ENCODE assay signal across 8 mouse cellular contexts in genomic region chr9:108795762-108796161, GRCm38 (mm10). TPM values are rescaled to one million over a fixed set of nuclear protein-coding genes. Genes with fewer than 3 reads are reported as not detected.
DNase-seq lines count a peak whose midpoint lies in the region; ATAC-seq and TF ChIP-seq lines count a peak whose summit lies in the region.

No protein-coding gene starts in this region.

- H3K4me2 ChIP-seq in forebrain, embryonic 12.5 days, result peak overlapping the region; percentile 31
- H3K4me2 ChIP-seq in hindbrain, embryonic 15.5 days, result peak overlapping the region; percentile 30
- H3K4me2 ChIP-seq in liver, embryonic 15.5 days, result peak overlapping the region; percentile 82

- no peaks in the 10 kb centered on the region for H3K9me3 ChIP-seq in forebrain, embryonic 12.5 days
- H3K9me3 ChIP-seq in hindbrain, embryonic 15.5 days, result no peaks in the 10 kb centered on the region
- H3K9me3 ChIP-seq in liver, embryonic 15.5 days (replicated peaks), result no peaks in the 10 kb centered on the region

- peak; percentile 53 for DNase-seq in gastrocnemius, postnatal 25 days
- no peak for DNase-seq in gastrocnemius, postnatal 14 days
- DNase-seq in Patski (ENCODE audit: low read depth, low spot score), result no peak
- peak; percentile 79 for DNase-seq in retina, adult 2 months (ENCODE audit: low read depth, low spot score)
- no peak for DNase-seq in layer of hippocampus, postnatal 25 days (ENCODE audit: extremely low spot score in 1 of 2, low spot score in 1 of 2)

- POLR2A ChIA-PET in Patski (lab: Charles Lee), result no interaction called here

- peak overlapping the region; percentile 56 for H3K27ac ChIP-seq in forebrain, embryonic 12.5 days
- peak overlapping the region; percentile 10; the same call in 1 of the 2 replicates for H3K27ac ChIP-seq in hindbrain, embryonic 15.5 days (replicated peaks)
- peak overlapping the region; percentile 82 for H3K27ac ChIP-seq in liver, embryonic 15.5 days (replicated peaks)

- intact Hi-C loops in gastrocnemius, postnatal 14 days (cut with DNase I; ENCODE audit: low total_unique reads), result no loop called here

- 44% methylated on average over 11 of the region's 11 CpGs for WGBS in forebrain, embryonic 12.5 days
- 34% methylated on average over 11 of the region's 11 CpGs for WGBS in hindbrain, embryonic 15.5 days
- 34% methylated on average over 11 of the region's 11 CpGs for WGBS in liver, embryonic 15.5 days (ENCODE audit: insufficient replicate concordance)

- peak overlapping the region; percentile 7 for H3K4me3 ChIP-seq in forebrain, embryonic 12.5 days (replicated peaks)
- H3K4me3 ChIP-seq in hindbrain, embryonic 15.5 days, result no peak overlapping the region
- H3K4me3 ChIP-seq in liver, embryonic 15.5 days (replicated peaks), result peak overlapping the region; percentile 56

- peak overlapping the region; percentile 12; the same call in 1 of the 2 replicates for H3K9ac ChIP-seq in forebrain, embryonic 12.5 days
- H3K9ac ChIP-seq in hindbrain, embryonic 15.5 days, result no peak overlapping the region
- H3K9ac ChIP-seq in liver, embryonic 15.5 days, result peak overlapping the region; percentile 55

- CTCF ChIA-PET in Patski (lab: Charles Lee), result no interaction called here

- H3K27me3 ChIP-seq in Patski, result no peaks in the 10 kb centered on the region
- H3K27me3 ChIP-seq in forebrain, embryonic 12.5 days, result no peaks in the 10 kb centered on the region
- no peaks in the 10 kb centered on the region for H3K27me3 ChIP-seq in hindbrain, embryonic 15.5 days
- H3K27me3 ChIP-seq in liver, embryonic 15.5 days, result no peaks in the 10 kb centered on the region

- H3K36me3 ChIP-seq in forebrain, embryonic 12.5 days (replicated peaks), result peaks cover 53% of the 10 kb centered on the region
- H3K36me3 ChIP-seq in hindbrain, embryonic 15.5 days, result peaks cover 42% of the 10 kb centered on the region
- H3K36me3 ChIP-seq in liver, embryonic 15.5 days (replicated peaks), result peaks cover 51% of the 10 kb centered on the region

- TF ChIP-seq CTCF in Patski (IDR thresholded peaks at IDR 0.05), result no peak

- ATAC-seq in Patski, result peak; percentile 37
- peak; percentile 63; the same call in 1 of the 2 replicates for ATAC-seq in forebrain, embryonic 12.5 days (ENCODE audit: low FRiP score)
- ATAC-seq in hindbrain, embryonic 15.5 days (ENCODE audit: low FRiP score, low read depth), result 0 out of 2 replicates have a peak, but pooled peaks have one; percentile 3
- peak; percentile 93 for ATAC-seq in liver, embryonic 15.5 days (ENCODE audit: insufficient read depth)

- in situ Hi-C loops in Patski (cut with MboI; ENCODE audit: low pct_unique_long_range_greater_than_20kb), result no loop called here

- peaks cover 66% of the 10 kb centered on the region for H3K4me1 ChIP-seq in forebrain, embryonic 12.5 days
- peaks cover 66% of the 10 kb centered on the region for H3K4me1 ChIP-seq in hindbrain, embryonic 15.5 days (replicated peaks)
- H3K4me1 ChIP-seq in liver, embryonic 15.5 days (replicated peaks), result peaks cover 70% of the 10 kb centered on the region

RNA-seq across cellular contexts. Expression of gene Ip6k2, which starts 12.2 kb away (rescaled TPM):
- total RNA-seq in gastrocnemius, postnatal 25 days (2021), result 10 to 100 TPM; 14.6 to 17.8 TPM
- total RNA-seq in gastrocnemius, postnatal 14 days (2021), result 10 to 100 TPM; 24.3 to 24.4 TPM
- 89.9 TPM for polyA plus RNA-seq in Patski (2021)
- polyA plus RNA-seq in forebrain, embryonic 12.5 days (2016; fragmentation: Nextera tagmentation; extraction: Ambion mirVana), result 124 and 140 TPM in 2 replicates
- 180 and 206 TPM in 2 replicates for polyA plus RNA-seq in hindbrain, embryonic 15.5 days (2015; fragmentation: Nextera tagmentation; extraction: Ambion mirVana)
- polyA plus RNA-seq in liver, embryonic 15.5 days (2015; fragmentation: Nextera tagmentation; extraction: Ambion mirVana), result 11.6 and 12.9 TPM in 2 replicates
- 100 to 1,000 TPM; 203 to 244 TPM for total RNA-seq in layer of hippocampus, postnatal 25 days (2021)

RNA-seq across cellular contexts. Expression of gene Nckipsd, which starts 12.4 kb away (rescaled TPM):
- total RNA-seq in gastrocnemius, postnatal 25 days (2021), result 1 to 10 TPM; 3.8 TPM
- 1 to 10 TPM; 3.5 to 4.5 TPM for total RNA-seq in gastrocnemius, postnatal 14 days (2021)
- 15.9 TPM for polyA plus RNA-seq in Patski (2021)
- 14.3 and 17.3 TPM in 2 replicates for polyA plus RNA-seq in forebrain, embryonic 12.5 days (2016; fragmentation: Nextera tagmentation; extraction: Ambion mirVana)
- 30.3 and 30.7 TPM in 2 replicates for polyA plus RNA-seq in hindbrain, embryonic 15.5 days (2015; fragmentation: Nextera tagmentation; extraction: Ambion mirVana)
- 3.9 and 9.1 TPM in 2 replicates for polyA plus RNA-seq in liver, embryonic 15.5 days (2015; fragmentation: Nextera tagmentation; extraction: Ambion mirVana)
- 10 to 100 TPM; 64.9 to 68.1 TPM for total RNA-seq in layer of hippocampus, postnatal 25 days (2021)

RNA-seq across cellular contexts. Expression of gene Celsr3, which starts 30.4 kb away (rescaled TPM):
- under 1 TPM in 1 of 2 experiments, not detected in 1; 0.03 TPM for total RNA-seq in gastrocnemius, postnatal 25 days (2021)
- total RNA-seq in gastrocnemius, postnatal 14 days (2021), result under 1 TPM; 0.18 to 0.24 TPM
- polyA plus RNA-seq in Patski (2021), result 0.06 TPM
- 13.0 and 14.2 TPM in 2 replicates for polyA plus RNA-seq in forebrain, embryonic 12.5 days (2016; fragmentation: Nextera tagmentation; extraction: Ambion mirVana)
- 12.7 and 14.6 TPM in 2 replicates for polyA plus RNA-seq in hindbrain, embryonic 15.5 days (2015; fragmentation: Nextera tagmentation; extraction: Ambion mirVana)
- 0.15 and 0.16 TPM in 2 replicates for polyA plus RNA-seq in liver, embryonic 15.5 days (2015; fragmentation: Nextera tagmentation; extraction: Ambion mirVana)
- 10 to 100 TPM; 42.5 to 66.0 TPM for total RNA-seq in layer of hippocampus, postnatal 25 days (2021)

RNA-seq across cellular contexts. Expression of gene Slc26a6, which starts 57.3 kb away (rescaled TPM):
- total RNA-seq in gastrocnemius, postnatal 25 days (2021), result 10 to 100 TPM; 12.0 to 16.7 TPM
- total RNA-seq in gastrocnemius, postnatal 14 days (2021), result 10 to 100 TPM; 13.0 to 13.8 TPM
- polyA plus RNA-seq in Patski (2021), result 7.8 TPM
- 12.4 and 13.1 TPM in 2 replicates for polyA plus RNA-seq in forebrain, embryonic 12.5 days (2016; fragmentation: Nextera tagmentation; extraction: Ambion mirVana)
- polyA plus RNA-seq in hindbrain, embryonic 15.5 days (2015; fragmentation: Nextera tagmentation; extraction: Ambion mirVana), result 19.5 and 22.1 TPM in 2 replicates
- 6.3 and 6.5 TPM in 2 replicates for polyA plus RNA-seq in liver, embryonic 15.5 days (2015; fragmentation: Nextera tagmentation; extraction: Ambion mirVana)
- 10 to 100 TPM; 21.4 to 21.5 TPM for total RNA-seq in layer of hippocampus, postnatal 25 days (2021)

Comparison
In these comparisons a context has a peak if more than half of its experiments do, and no peak if none do; other contexts are left out.
1. DNase-seq: peak in gastrocnemius, postnatal 25 days (single experiment) and retina, adult 2 months (single experiment); none in gastrocnemius, postnatal 14 days (single experiment), Patski (single experiment) and layer of hippocampus, postnatal 25 days (0 of 2).
2. ATAC-seq: peak in every context shown above with its lines; median percentile 93 in liver, embryonic 15.5 days; 63 in forebrain, embryonic 12.5 days; 37 in Patski; 3 in hindbrain, embryonic 15.5 days.
3. H3K27ac ChIP-seq: peak in every context shown above with its lines; median percentile 82 in liver, embryonic 15.5 days; 56 in forebrain, embryonic 12.5 days; 10 in hindbrain, embryonic 15.5 days.
4. H3K4me2 ChIP-seq: peak in every context shown above with its lines; median percentile 82 in liver, embryonic 15.5 days; 31 in forebrain, embryonic 12.5 days; 30 in hindbrain, embryonic 15.5 days.
5. RNA of gene Celsr3, which starts 30.4 kb away (polyA plus RNA-seq): 13.0 to 14.2 TPM in forebrain, embryonic 12.5 days and 12.7 to 14.6 TPM in hindbrain, embryonic 15.5 days; 0.15 to 0.16 TPM in liver, embryonic 15.5 days and 0.06 TPM in Patski (single experiment); every median in the first group is over 10 times any median in the second.